Mouse (Mus musculus): ENCODE measurements around the gene Fbxo39. TPM values are rescaled to one million over a fixed set of nuclear protein-coding genes. Genes with fewer than 3 reads are reported as not detected.

Fbxo39 gene
- polyA plus RNA-seq, 1 experiment: 0.02 TPM

GRCm38 (mm10) chr11:72271761-72272160, 42.5 kb upstream of the Fbxo39 start:
- Histone ChIP-seq H3K79me2 (ENCODE audit: control insufficient read depth, insufficient read depth) (no peaks in the 10 kb centered on the region), H3ac (ENCODE audit: control insufficient read depth, insufficient read length) (no peak overlapping the region), H3K4me3 (no peak overlapping the region), H3K36me3 (ENCODE audit: control insufficient read depth, insufficient read depth) (no peaks in the 10 kb centered on the region), H3K27me3 (ENCODE audit: control insufficient read depth, insufficient read depth, insufficient read length) (no peaks in the 10 kb centered on the region), H3K4me2 (ENCODE audit: low read depth) (no peak overlapping the region)
- TF ChIP-seq E2F4 (IDR thresholded peaks at IDR 0.05; ENCODE audit: insufficient read depth) (no peak), POLR2A (IDR thresholded peaks at IDR 0.05; ENCODE audit: insufficient read length, low read depth) (no peak), TCF3 (IDR thresholded peaks at IDR 0.05; ENCODE audit: insufficient read length, low read depth) (no peak), CEBPB (IDR thresholded peaks at IDR 0.05; ENCODE audit: insufficient read depth, poor library complexity, severe bottlenecking) (no peak), TCF12 (IDR thresholded peaks at IDR 0.05; ENCODE audit: insufficient read depth, poor library complexity, severe bottlenecking) (no peak), USF1 (IDR thresholded peaks at IDR 0.05; ENCODE audit: low read depth) (no peak), REST (IDR thresholded peaks at IDR 0.05; ENCODE audit: insufficient read depth, insufficient read length) (no peak), SRF (IDR thresholded peaks at IDR 0.05; ENCODE audit: control insufficient read depth, insufficient read length, low read depth) (no peak)

- Histone ChIP-seq H3K4me2 (ENCODE audit: low read depth) (no peak overlapping the region), H3K36me3 (ENCODE audit: control insufficient read depth, insufficient read depth) (no peaks in the 10 kb centered on the region), H3K4me3 (no peak overlapping the region), H3K79me2 (ENCODE audit: control insufficient read depth, insufficient read depth) (no peaks in the 10 kb centered on the region), H3ac (ENCODE audit: control insufficient read depth, insufficient read length) (no peak overlapping the region), H3K27me3 (ENCODE audit: control insufficient read depth, insufficient read depth, insufficient read length) (no peaks in the 10 kb centered on the region)
- TF ChIP-seq USF1 (IDR thresholded peaks at IDR 0.05; ENCODE audit: low read depth) (no peak), TCF12 (IDR thresholded peaks at IDR 0.05; ENCODE audit: insufficient read depth, poor library complexity, severe bottlenecking) (no peak), TCF3 (IDR thresholded peaks at IDR 0.05; ENCODE audit: insufficient read length, low read depth) (no peak), CEBPB (IDR thresholded peaks at IDR 0.05; ENCODE audit: insufficient read depth, poor library complexity, severe bottlenecking) (no peak), MYOG (IDR thresholded peaks at IDR 0.05; ENCODE audit: control insufficient read depth in 1 of 3, insufficient read depth in 1 of 3, insufficient read length in 2 of 3, low read depth in 2 of 3) (no peak), MYOD1 (IDR thresholded peaks at IDR 0.05; ENCODE audit: control insufficient read depth in 1 of 3, insufficient read length in 2 of 3, low read depth in 2 of 3) (no peak), E2F4 (IDR thresholded peaks at IDR 0.05; ENCODE audit: insufficient read depth) (no peak), MAX (IDR thresholded peaks at IDR 0.05; ENCODE audit: low read depth) (no peak), SRF (IDR thresholded peaks at IDR 0.05; ENCODE audit: control insufficient read depth, insufficient read length, low read depth) (no peak), POLR2A (IDR thresholded peaks at IDR 0.05; ENCODE audit: insufficient read length, low read depth) (no peak), REST (IDR thresholded peaks at IDR 0.05; ENCODE audit: insufficient read depth, insufficient read length) (no peak), POLR2AphosphoS2 (IDR thresholded peaks at IDR 0.05; ENCODE audit: insufficient read length, low read depth) (no peak)
These were observed 40.9 kb upstream of the Fbxo39 start for GRCm38 (mm10) chr11:72273341-72273740.

- no peak for TF ChIP-seq CEBPB (IDR thresholded peaks at IDR 0.05; ENCODE audit: insufficient read depth, poor library complexity, severe bottlenecking)
- TF ChIP-seq SRF (IDR thresholded peaks at IDR 0.05; ENCODE audit: control insufficient read depth, insufficient read length, low read depth): no peak
- TF ChIP-seq MAX (IDR thresholded peaks at IDR 0.05; ENCODE audit: low read depth): no peak
- TF ChIP-seq TCF3 (IDR thresholded peaks at IDR 0.05; ENCODE audit: insufficient read length, low read depth): no peak
- no peak for TF ChIP-seq E2F4 (IDR thresholded peaks at IDR 0.05; ENCODE audit: insufficient read depth)
- no peak for TF ChIP-seq TCF12 (IDR thresholded peaks at IDR 0.05; ENCODE audit: insufficient read depth, poor library complexity, severe bottlenecking)
- no peaks in the 10 kb centered on the region for H3K27me3 ChIP-seq (ENCODE audit: control insufficient read depth, insufficient read depth, insufficient read length)
- H3K4me3 ChIP-seq: no peak overlapping the region
These were observed 32.9 kb upstream of the Fbxo39 start for GRCm38 (mm10) chr11:72281143-72281851.

GRCm38 (mm10) chr11:72281852-72282400, 32.3 kb upstream of the Fbxo39 start:
- Histone ChIP-seq H3K4me2 (ENCODE audit: low read depth) (no peak overlapping the region), H3K36me3 (ENCODE audit: control insufficient read depth, insufficient read depth) (no peaks in the 10 kb centered on the region), H3K4me3 (no peak overlapping the region), H3K27me3 (ENCODE audit: control insufficient read depth, insufficient read depth, insufficient read length) (no peaks in the 10 kb centered on the region), H3ac (ENCODE audit: control insufficient read depth, insufficient read length) (no peak overlapping the region), H3K79me2 (ENCODE audit: control insufficient read depth, insufficient read depth) (no peaks in the 10 kb centered on the region)
- no peak for TF ChIP-seq TCF3 (IDR thresholded peaks at IDR 0.05; ENCODE audit: insufficient read length, low read depth)

More at GRCm38 (mm10) chr11:72281143-72281851, 32.9 kb upstream of the Fbxo39 start:
- H3K36me3 ChIP-seq (ENCODE audit: control insufficient read depth, insufficient read depth): no peaks in the 10 kb centered on the region
- H3K4me2 ChIP-seq (ENCODE audit: low read depth): no peak overlapping the region
- no peak overlapping the region for H3ac ChIP-seq (ENCODE audit: control insufficient read depth, insufficient read length)
- H3K79me2 ChIP-seq (ENCODE audit: control insufficient read depth, insufficient read depth): no peaks in the 10 kb centered on the region

- no peaks in the 10 kb centered on the region for H3K79me2 ChIP-seq (ENCODE audit: control insufficient read depth, insufficient read depth)
- H3ac ChIP-seq (ENCODE audit: control insufficient read depth, insufficient read length): no peak overlapping the region
- TF ChIP-seq TCF3 (IDR thresholded peaks at IDR 0.05; ENCODE audit: insufficient read length, low read depth) (no peak), MYOG (IDR thresholded peaks at IDR 0.05; ENCODE audit: control insufficient read depth in 1 of 3, insufficient read depth in 1 of 3, insufficient read length in 2 of 3, low read depth in 2 of 3) (no peak), E2F4 (IDR thresholded peaks at IDR 0.05; ENCODE audit: insufficient read depth) (no peak), POLR2A (IDR thresholded peaks at IDR 0.05; ENCODE audit: insufficient read length, low read depth) (no peak), SRF (IDR thresholded peaks at IDR 0.05; ENCODE audit: control insufficient read depth, insufficient read length, low read depth) (no peak), MAX (IDR thresholded peaks at IDR 0.05; ENCODE audit: low read depth) (no peak), REST (IDR thresholded peaks at IDR 0.05; ENCODE audit: insufficient read depth, insufficient read length) (no peak), USF1 (IDR thresholded peaks at IDR 0.05; ENCODE audit: low read depth) (no peak), TCF12 (IDR thresholded peaks at IDR 0.05; ENCODE audit: insufficient read depth, poor library complexity, severe bottlenecking) (no peak), POLR2AphosphoS2 (IDR thresholded peaks at IDR 0.05; ENCODE audit: insufficient read length, low read depth) (no peak), MYOD1 (IDR thresholded peaks at IDR 0.05; ENCODE audit: control insufficient read depth in 1 of 3, insufficient read length in 2 of 3, low read depth in 2 of 3) (no peak), CEBPB (IDR thresholded peaks at IDR 0.05; ENCODE audit: insufficient read depth, poor library complexity, severe bottlenecking) (no peak)
- no peak overlapping the region for H3K4me3 ChIP-seq
- no peak overlapping the region for H3K4me2 ChIP-seq (ENCODE audit: low read depth)
- no peaks in the 10 kb centered on the region for H3K36me3 ChIP-seq (ENCODE audit: control insufficient read depth, insufficient read depth)
- no peaks in the 10 kb centered on the region for H3K27me3 ChIP-seq (ENCODE audit: control insufficient read depth, insufficient read depth, insufficient read length)
These were observed 30.6 kb upstream of the Fbxo39 start for GRCm38 (mm10) chr11:72283486-72284224.

Data from myocyte (in vitro differentiated cells).